Mouse (Mus musculus) hindlimb bud, embryonic 11.5 days (tissue): ENCODE measurements at regions not wholly inside any gene's neighbourhood (a gene's known extent, or its start where the extent isn't known, plus 50 kb on each side); places are given as distances from the start of the nearest gene placed in this dataset.

ENCODE experiments used
- DNase-seq: peaks from one replicate; pipeline ENCODE4 v3.0.0-alpha.2; 2012; ENCODE audit warnings: low read depth, low spot score; ENCODE audit errors: extremely low spot score

DNA sequence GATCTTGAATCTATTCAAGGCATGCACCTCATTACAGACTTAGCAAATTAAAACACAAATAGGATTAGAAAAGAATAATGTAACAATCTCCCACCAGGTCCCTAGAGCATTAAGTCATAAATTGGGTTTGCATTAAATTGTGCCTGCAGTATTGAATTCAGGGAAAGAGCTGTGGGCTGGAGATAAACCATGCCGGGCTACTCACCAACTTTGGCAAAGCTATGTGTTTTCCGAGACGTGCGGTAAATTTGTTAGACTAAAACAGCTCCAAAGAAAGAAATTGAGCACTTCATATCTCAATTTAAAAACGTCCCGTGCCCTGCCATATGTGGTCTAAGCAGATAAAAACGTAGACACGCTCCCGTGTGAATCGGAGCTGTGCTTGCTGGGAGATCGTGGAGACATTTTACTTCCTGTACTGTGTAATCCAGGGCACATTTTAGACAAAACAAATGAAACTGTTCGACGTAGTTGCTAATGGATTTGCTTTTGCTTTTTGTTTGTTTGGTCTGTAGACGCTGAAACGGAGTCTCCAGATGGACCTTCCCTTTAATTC, 219.5 kb downstream of the Snx10 start:
- DNase-seq: no peak

DNA sequence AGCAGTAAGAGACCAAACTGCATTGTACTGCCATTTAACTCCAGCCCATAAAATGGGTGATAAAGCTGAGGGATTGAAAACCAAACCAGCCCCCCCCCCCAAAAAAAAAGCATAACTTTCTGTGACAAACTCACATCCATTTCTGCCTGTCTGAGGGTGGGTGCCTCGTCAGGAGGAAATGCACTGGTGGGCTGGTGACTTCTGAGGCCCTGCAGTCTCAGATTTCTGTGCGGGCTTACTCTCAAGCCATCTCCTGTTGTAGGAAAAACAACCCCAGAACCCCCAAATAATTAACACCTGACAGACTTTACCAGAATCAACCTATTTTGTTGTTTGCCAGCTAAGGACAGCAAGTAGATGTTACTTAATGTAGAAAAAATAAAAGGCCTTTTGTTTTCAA, 220.9 kb downstream of the Snx10 start:
- no peak for DNase-seq

DNA sequence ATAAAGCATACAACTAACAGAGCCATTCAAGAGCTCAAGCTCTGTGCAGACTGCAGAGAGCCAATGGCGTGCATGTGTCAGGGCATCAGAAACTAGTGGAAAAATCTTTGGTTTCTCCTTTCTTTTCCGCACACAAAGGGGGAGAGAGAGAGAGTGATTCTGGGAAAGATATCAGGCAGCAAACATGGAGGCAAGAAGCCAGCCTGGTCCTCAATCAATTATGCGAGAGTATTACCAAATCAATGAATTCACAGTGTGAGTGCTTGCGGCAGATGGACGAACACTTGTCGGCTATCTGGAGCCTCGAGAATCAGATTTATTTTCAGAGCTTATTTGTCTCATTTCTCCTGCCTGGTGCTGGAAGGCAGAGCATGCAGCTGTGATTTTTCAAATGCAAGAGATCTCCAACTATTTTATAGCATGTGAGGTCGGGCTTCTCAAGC, 230.6 kb downstream of the Snx10 start:
- no peak for DNase-seq

GRCm38 (mm10) chr6:51757131-51757530, 233.4 kb downstream of the Snx10 start:
- DNase-seq: no peak

GRCm38 (mm10) chr6:51757746-51758145, 234.0 kb downstream of the Snx10 start:
- no peak for DNase-seq

DNA sequence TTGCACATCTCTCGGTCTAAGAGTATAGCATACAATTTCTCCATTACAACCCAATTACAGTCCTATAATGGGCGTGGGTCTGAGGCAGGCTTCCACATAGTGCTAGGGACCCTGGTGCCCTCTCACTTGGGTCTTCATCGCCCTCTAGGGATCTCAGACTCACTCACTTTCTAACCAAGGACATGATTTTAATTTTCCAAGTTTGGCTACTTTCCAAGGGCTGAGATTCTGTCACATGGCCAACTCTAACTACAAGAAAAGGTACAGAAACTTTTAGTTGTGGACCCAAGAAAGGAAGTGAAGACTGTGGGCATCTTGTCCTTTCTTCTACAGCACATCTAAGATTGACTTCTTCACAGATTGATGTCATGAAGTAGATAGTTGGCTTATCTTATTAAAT, 235.1 kb downstream of the Snx10 start:
- no peak for DNase-seq

GRCm38 (mm10) chr6:51760372-51760771, 236.7 kb downstream of the Snx10 start:
- no peak for DNase-seq

DNA sequence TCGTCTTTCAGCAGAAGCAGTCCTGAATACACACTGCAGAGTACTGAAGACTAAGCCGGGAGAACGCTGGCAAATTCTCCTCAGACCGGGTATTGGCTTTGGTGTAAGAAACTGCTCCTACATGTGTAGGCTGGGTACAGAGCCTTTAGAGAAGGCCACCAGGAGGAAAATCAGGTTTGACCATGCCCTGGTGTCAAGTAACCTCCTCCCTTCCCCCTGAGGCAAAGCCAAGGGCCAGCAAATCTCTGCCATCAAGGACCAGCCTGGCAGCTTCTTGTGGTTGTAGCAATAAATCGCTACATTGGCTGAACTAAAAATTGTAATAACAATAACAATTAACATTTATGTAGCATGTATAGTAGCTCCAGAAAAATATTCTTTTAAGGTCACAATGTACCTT, 237.8 kb downstream of the Snx10 start:
- no peak for DNase-seq

DNA sequence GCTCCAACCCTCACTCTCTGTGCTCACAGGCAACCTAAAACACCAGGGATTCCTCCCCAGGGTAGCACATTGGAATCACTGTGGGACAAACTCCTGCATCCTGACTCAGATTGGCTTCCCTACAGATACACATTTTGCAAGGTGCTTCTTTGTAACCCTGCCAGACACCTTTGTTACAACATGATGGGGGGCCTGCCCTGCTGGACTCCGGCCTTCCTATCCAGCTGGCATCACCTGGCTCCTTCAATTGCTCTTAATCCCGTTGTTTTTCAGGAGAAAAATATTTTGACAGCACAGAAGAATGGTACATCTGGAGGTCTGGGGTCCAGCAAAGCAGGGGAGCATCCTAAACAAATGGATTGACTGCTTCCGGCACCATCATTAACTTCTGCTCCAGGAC, 242.8 kb downstream of the Snx10 start:
- no peak for DNase-seq

GRCm38 (mm10) chr6:51767582-51768341, 244.1 kb downstream of the Snx10 start:
- DNase-seq: no peak

GRCm38 (mm10) chr6:51771001-51771400, 241.3 kb downstream of the Skap2 start:
- DNase-seq: no peak

DNA sequence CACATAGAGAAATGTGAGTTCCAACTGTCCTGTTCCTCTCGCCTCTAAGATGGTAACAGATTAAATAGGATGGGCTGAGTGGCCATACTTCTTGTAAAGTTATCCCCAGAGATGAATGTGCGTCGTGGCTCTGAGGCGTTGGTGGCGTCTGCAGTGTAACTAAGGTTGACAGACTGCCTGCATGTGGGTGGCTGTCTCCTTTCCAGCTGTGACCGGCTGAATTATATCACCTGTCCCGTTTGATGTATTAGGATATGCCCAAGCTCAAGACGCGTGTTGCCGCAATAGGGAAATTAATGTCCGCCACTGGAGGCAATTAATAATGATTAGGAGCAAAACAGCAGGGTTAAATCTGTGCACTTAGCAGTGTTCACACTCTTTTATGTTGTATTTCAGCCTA, 240.9 kb downstream of the Skap2 start:
- no peak for DNase-seq

GRCm38 (mm10) chr6:51774771-51775170, 237.6 kb downstream of the Skap2 start:
- DNase-seq: no peak

GRCm38 (mm10) chr6:51785615-51786014, 226.7 kb downstream of the Skap2 start:
- no peak for DNase-seq

- DNase-seq: no peak
These were observed 225.5 kb downstream of the Skap2 start for GRCm38 (mm10) chr6:51786836-51787235.

- DNase-seq: no peak
These were observed 224.2 kb downstream of the Skap2 start for GRCm38 (mm10) chr6:51788156-51788555.

DNA sequence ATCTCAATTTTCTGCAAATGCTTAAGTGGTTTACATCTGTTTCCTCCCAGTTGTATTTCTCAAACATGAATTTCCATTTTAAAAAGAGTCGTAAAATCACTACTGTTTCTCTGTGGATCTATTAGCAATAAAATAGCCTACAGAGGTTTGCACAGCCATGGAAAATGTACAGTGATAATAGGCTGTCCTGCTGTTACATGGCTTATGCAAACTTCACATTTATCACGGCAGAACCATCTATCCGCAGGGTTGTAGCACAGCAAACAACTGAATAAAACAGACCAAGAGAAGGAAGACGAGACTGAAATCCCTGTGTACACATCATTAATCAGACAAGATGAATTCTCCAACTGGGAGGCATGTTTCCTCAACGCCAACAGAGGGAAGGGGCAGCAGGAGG, 222.1 kb downstream of the Skap2 start:
- DNase-seq: no peak

- DNase-seq: no peak
These were observed 221.7 kb downstream of the Skap2 start for GRCm38 (mm10) chr6:51790693-51791092.

GRCm38 (mm10) chr6:51795300-51795699, 217.0 kb downstream of the Skap2 start:
- no peak for DNase-seq

- DNase-seq: no peak
These were observed 213.6 kb downstream of the Skap2 start for GRCm38 (mm10) chr6:51798577-51799240.

GRCm38 (mm10) chr6:51805656-51806055, 206.7 kb downstream of the Skap2 start:
- DNase-seq: no peak
